Mouse (Mus musculus) fibroblast of lung, adult 2 months (primary cell): ENCODE results near the gene Nkapd1.

Experiments
- DNase-seq: peaks from one replicate; pipeline ENCODE4 v3.0.0-alpha.2; 2011; ENCODE audit warnings: low read depth

The Nkapd1 gene

DNA sequence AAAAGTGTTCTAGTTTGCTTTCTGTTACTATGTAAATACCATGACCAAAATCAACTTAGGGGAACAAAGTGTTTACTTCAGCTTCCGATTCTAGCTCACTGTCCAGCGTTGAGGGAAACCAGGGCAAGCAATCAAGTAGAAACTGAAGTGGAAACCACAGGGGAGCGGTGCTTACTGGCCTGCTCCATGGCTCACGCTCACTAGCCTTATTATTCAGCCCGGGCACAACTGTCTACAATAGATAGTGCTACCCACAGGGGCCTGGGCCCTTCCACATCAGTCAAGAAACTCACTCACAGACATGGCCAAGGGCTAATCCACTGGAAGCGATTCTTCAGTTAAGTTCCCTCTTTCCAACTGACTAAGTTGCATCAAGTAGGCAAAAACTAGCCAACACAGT lies 15.7 kb downstream of the Nkapd1 start:
- no peak for DNase-seq

DNA sequence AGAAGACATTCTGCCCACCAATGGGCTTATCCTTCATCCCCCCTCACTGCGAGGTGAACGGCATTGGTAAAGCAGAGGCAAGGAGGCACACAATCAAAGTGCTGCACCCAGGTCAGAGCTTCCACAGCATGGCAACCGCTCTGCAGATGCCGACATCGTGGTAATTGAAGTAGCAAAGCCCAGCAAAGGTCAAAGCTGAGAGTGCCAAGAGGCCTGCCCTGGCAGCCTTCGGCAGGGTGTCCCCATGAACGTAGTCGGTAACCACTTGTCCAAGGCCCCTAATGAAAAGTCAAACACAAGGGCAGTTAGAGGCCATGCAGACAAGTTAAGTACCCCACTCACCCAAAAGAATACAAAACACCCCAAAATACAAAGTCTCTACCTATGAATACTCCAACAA lies 20.3 kb downstream of the Nkapd1 start:
- no peak for DNase-seq

DNA sequence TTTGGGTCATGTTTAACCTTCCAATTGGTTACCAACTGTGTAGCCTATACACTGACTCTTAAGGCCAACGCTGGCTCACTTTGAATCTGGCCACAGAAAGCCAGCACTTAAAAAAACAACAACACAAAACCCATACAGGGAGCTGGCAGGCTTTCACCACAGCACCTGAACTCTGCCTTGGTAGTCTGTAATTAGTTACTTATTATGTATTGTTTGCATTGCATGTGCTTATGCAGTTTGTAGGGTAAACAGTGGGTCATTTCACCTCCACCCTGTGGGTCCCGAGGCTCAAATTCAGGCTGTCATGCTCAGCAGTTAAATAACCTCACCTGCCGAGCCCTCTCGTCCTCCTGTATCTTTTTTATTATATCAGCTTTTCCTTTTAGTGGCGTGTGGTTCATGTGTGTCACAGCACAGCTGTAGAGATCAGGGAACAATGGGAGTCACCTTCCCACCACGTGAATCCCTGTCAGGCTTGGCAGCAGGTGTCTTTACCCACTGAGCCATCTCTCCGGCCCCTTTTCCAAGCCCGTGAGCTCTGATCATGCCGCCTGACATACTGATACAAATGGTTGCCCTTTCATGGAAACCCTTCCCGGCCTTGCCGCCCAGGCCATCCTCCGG lies 22.4 kb downstream of the Nkapd1 start:
- no peak for DNase-seq

DNA sequence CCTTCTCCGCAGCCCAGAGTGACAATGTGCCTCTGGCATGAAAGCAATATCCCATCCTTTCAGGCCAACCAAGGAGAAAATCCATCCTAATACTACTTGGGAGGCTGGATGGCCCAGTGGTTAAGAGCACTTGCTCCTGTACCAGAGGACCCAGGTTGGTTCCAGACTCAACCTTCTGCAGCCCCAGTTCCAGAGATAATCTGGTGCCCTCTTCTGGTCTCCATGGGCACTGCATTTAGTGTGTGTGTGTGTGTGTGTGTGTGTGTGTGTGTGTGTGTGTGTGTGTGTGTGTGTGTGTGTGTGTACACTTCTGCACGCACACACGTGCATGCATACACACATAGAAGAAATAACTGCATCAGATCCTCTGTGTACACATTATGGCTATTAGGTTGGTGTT lies 23.7 kb downstream of the Nkapd1 start:
- no peak for DNase-seq

DNA sequence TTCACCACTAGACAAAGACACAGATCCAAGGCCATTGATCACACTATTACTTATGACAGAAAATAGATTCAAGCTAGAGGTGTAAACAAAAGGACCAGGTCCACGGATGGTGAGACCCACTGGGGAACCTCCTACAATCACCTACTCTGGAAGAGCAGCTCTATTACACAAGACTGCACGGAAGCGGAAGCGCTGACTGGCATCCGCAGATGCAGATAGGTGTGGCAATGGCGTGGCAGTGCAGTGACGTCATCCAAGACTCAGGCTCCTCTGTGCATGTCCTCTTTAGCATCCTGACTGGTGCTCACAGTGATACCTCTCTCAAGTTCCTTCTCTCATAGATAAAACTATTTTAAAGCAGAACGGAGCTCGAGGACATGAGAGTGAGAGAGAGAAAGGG lies 24.3 kb downstream of the Nkapd1 start:
- DNase-seq = no peak

DNA sequence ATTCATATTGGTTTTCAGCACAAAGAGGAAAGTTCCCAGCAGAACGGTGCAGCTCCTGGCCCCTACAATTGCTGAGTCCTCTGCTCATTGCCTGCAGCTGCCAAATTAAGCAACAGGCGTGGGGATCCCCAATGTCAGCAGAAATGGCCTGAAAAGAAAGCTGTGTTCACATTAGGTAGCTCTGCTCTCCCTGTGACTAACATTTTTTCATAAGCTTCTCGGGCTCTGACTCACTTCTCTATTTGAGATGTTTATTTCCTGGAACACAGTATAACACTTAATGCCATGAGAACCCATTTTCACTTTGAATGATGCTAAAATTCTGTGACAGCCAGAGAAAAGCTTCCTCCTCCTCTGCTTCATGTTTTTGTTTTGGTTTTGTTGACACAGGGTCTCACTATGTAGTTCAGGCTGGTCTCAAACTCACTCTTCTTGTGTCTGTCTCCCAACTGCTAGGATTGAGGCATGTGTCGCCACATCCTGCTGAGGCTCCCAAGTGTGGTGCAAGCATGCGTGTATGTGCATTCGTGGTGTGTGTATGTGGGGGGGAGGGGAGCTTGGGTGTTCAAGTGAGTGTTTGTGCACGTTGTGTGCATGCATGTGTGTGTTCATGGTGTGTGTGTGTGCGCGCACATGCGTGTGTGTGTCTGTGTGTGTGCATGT lies 26.3 kb downstream of the Nkapd1 start:
- peak; percentile 94 for DNase-seq

DNA sequence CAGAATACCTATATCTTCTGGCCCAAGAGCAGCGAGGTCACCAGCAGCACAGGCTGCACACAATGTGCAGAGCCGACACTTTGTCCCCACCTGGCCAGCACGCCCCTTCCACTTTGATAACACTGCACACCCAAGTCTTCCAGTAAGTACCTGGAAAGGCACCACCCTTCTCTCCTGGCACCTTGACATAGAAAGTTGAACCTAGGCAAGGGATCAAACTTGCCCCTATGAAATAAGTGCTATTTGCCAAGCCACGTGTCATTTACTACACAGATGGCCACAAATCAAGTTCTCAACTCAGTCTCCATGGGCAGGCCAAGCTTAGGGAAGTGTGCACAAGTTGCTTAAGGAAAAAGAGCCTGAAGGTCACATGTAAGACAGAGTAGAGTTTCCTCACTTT lies 30.3 kb downstream of the Nkapd1 start:
- no peak for DNase-seq

DNA sequence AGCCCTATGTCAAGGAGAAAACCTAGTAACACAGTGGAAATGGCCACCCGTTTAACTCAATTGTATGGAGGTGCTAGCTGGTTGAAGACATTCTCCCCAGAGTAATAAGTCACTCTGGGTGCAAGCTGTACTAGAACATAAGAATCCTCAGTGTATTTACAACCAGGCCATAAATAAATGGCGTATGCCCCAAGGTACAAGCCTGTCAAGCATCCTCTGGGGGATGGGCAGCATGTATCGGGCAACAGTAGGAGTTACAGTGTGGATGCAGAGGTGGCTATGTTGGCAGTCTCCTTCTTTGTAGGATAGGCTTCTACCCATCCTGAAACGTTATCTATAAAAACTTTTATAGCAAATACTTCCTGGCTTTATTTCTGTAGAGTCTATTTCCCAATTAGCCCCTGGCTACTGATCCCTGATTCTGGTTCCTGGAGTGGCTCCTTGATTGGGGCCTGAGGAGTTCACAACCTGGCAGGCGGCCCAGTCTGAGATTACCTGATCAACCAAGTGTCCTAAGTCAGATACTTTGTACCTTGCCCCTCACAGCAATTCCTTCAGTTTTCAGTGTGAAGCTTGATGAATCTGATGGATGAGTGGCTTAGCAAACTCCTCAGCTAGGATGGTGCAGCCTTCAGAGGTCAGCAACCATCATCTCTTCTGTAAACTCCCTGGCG lies 32.0 kb downstream of the Nkapd1 start:
- DNase-seq = no peak

DNA sequence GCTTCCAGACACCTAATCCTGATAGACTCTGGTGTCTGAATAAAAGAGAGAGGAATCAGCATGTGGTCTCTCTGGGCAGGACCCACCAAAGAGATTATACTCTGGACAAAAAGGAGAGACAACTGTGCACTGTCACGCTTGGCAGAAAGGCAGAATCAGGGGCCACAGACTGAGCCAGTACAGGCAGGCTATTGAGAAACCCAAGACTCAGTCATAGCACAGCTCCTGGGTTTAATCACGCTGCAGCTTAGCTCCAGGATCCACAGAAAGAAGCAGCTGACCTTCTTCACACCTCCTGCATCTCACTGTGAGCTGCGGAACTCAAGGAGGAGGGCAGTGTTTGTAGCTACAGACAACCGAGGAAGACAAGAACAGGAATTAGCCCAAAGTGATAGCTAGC lies 36.9 kb downstream of the Nkapd1 start:
- no peak for DNase-seq

DNA sequence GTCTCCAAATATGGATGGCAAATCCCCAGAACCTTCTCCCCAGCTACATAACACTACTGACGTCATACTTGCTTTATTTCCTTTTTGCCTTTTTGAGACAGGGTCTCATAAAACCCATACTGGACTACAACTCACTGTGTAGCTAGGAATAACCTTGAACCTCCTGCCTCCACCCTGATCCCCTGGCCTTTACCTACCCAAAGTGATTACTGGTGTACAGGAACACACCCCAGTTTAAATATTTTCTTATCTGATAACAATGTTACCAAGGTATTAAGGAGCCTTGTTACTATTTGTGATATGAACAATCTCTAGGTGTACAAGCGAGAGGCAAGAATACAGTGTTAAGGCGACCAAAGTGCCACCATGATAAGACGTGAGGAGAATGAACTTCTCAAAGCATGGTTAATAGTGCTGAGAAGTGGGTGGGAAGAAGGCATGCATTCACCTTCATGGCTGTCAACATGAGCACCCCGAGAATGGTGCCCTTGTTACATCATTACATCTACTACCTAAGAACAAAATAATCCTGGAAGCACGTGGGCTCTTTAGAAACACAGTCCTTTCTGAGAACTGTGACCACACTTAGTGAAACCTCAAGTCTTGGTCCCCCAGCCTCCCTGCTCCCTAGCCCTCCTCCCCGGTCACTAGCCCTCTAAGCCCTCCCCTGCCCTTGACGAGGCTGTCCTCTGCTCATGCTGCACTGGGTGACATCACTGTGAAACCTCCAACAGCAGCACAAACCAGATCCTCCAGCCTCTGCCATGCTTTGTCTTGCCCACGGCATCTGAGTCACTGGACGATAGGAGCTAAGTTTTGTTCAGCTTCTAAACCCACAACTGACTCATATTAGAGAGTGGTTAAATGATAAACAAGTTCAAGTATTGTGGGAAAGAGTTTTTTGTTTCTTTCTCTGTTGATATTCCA lies 47.4 kb downstream of the Nkapd1 start:
- DNase-seq = peak; percentile 58

DNA sequence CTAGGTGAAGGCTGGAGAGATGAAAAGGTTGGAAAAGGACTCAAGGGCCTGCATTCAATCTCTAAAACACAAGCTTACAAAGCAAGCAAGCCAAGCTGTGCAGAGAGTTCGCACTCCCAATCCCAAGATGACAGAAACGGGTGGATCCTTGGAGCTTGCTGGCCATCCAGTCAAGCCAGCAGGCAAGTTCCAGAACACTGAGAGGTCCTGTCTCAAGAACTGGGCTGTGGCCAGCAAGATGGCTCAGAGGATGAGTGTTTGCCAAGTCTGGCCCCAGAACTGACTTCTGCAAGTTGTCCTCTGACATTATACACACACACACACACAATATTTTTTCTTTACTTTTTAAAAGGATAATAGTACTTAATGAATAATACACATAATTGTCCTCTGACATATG lies 49.4 kb downstream of the Nkapd1 start:
- DNase-seq = no peak

DNA sequence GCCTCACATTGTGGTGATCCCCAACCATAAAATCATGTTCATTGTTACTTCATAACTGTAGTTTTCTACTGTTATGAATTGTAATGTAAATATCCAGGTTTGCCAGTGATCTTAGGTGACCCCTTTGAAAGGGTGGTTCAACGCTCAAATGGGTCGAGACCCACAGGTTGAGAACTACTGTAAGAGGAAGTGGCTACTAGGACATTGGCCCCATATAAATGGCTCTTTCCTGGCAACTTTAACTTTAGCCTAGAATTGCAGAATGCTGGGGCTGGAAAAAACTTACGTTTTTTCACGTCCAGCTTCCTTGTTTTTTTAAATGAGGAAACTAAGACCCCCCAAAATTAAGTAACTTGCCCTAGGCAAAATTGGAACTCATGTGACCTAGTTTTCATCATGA lies 49.9 kb downstream of the Nkapd1 start:
- no peak for DNase-seq

DNA sequence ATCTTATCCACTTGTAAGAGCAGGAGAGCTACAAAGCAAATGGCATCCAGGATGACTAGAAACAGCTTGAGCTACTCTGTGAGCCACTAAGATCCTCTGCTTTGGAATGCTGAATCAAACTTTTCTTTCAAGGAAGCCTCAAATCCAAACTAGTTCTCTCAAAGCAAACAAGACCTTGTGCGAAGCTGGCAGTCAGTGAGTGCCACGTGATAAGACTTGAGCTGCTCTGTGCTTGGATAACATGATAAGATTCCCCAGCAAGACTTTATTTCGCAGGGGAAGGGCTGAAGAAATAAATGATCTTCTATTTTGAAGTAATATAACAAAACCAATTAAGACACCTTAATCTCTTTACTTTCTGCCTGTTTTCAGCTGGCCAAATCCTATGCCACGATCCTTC lies 51.3 kb downstream of the Nkapd1 start:
- DNase-seq = no peak

DNA sequence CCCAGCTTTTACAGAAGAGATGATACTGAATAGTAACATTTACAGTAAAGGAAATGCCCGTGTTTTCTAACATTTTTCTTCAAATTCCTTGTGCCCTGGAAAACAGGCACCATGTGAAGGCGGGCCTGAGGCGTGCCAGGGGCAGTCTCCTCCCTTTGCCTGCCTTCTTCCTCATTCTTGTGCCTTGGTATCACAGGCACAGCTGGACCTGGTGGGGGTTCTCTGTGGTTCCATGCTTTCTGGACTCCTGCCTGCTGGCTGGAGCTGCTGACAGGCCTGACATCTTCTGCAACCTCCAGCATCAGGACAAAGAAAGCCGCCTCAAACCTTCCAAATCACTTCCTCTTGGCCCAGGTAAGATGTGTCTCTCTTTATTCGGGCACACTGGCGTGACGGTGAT lies 52.1 kb downstream of the Nkapd1 start:
- peak; percentile 53 for DNase-seq

DNA sequence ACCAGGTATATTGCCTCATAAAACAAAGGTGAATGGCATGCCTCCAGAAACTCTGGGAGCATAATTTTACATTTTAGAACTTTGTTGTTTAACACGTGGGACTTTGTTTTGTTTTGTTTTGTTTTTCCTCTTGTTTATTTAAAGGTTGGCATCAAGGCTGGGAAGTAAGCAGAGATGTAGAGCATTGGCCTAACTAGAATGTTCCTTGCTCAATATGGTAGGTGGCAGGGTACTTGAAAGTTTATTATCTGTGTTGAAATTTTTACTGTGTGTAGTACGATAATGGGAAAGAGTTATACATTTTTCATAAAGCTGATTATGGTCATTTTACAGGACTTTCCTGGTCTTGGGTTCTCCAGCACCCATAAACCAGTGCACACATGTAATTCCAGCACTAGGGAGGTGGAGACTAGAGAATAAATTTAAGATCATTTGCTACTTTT lies 55.3 kb downstream of the Nkapd1 start:
- no peak for DNase-seq

DNA sequence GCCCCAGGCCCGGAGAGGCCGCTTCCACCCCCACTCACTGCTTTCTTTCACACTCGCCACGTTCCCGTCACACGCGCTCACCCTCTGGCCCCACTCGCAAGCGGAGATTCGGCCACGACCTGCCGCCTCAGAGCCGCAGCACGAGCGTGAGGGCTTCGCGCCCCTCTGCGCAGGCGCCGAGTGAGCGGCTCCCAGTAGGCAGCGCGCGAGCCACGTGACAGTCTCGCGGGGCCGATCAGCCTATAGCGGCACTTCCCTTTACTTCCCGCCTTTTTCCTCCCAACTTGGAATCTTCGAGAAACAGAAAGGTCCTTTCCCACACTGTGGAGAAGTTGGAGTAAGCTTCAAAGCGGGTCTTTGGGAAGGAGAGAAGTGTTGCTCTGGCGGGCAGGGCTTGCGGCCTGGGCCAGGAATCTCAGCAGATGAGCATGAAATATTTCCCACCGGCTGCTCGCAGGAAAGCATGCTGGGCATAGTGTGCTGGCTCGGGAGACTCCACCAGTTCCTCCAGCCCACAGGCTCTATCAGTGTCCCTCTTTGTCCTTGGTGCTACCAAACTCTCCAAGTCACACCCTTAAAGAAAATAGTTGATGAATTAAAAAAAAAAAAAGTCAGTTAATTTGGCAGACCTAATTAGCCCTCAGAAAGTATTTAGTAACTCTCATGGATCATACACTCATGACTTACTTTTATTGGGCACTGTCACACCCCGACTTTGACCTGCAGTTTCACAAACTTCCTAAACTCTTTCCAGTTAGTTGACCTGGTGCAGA lies 55.9 kb downstream of the Nkapd1 start, which contains the start of gene Tex12:
TSS of gene Tex12 (minus strand) at position 181 of the 773 bp plus-strand sequence.
- DNase-seq = no peak
